Mouse (Mus musculus): ENCODE results near the gene Dennd4b. TPM values are rescaled to one million over a fixed set of nuclear protein-coding genes. Genes with fewer than 3 reads are reported as not detected.

The Dennd4b gene
- polyA plus RNA-seq, 1 experiment from 2014 or later, result 4.5 TPM

- Histone ChIP-seq H3K27ac (ENCODE audit: low read depth, low read length) (peak within 1 kb of the TSS; percentile 92), H3K9ac (ENCODE audit: low read depth, low read length) (peak within 1 kb of the TSS; percentile 86), H3K27me3 (ENCODE audit: control insufficient read depth, insufficient read depth, low read length) (no peaks in the 10 kb centered on the region), H3K4me3 (ENCODE audit: low read length) (peak within 1 kb of the TSS; percentile 69), H3K9me3 (ENCODE audit: control insufficient read depth, low read length) (no peaks in the 10 kb centered on the region), H3K4me1 (ENCODE audit: control insufficient read depth, insufficient read depth, low read length) (0 out of 2 replicates have a peak, but pooled peaks cover 3% of the 10 kb centered on the region), H3K4me2 (replicated peaks; ENCODE audit: low read depth, low read length) (peak within 1 kb of the TSS; percentile 53), H3K36me3 (ENCODE audit: control insufficient read depth, insufficient read depth, low read length) (peaks cover 28% of the 10 kb centered on the region)
- WGBS, result under 1% methylated on average over 61 of the region's 61 CpGs
- peak; percentile 96 for ATAC-seq (ENCODE audit: low FRiP score, low TSS enrichment)
These were observed 33.3 kb upstream of the Dennd4b start, which contains the start of gene Jtb for GRCm38 (mm10) chr3:90231507-90232333. Jtb (plus strand) TSS chr3:90231597.

- no peak overlapping the region for H3K4me3 ChIP-seq (ENCODE audit: low read length)
- 96% methylated on average over 2 of the region's 2 CpGs for WGBS
- no peak overlapping the region for H3K4me2 ChIP-seq (replicated peaks; ENCODE audit: low read depth, low read length)
- H3K9me3 ChIP-seq (ENCODE audit: control insufficient read depth, low read length), result no peaks in the 10 kb centered on the region
- H3K4me1 ChIP-seq (ENCODE audit: control insufficient read depth, insufficient read depth, low read length), result peaks cover 13% of the 10 kb centered on the region; the same call in 1 of the 2 replicates
- no peak overlapping the region for H3K27ac ChIP-seq (ENCODE audit: low read depth, low read length)
- H3K36me3 ChIP-seq (ENCODE audit: control insufficient read depth, insufficient read depth, low read length), result peaks cover 6% of the 10 kb centered on the region; the same call in 1 of the 2 replicates
- no peak overlapping the region for H3K9ac ChIP-seq (ENCODE audit: low read depth, low read length)
- ATAC-seq (ENCODE audit: low FRiP score, low TSS enrichment), result no peak
- no peaks in the 10 kb centered on the region for H3K27me3 ChIP-seq (ENCODE audit: control insufficient read depth, insufficient read depth, low read length)
These were observed 23.7 kb upstream of the Dennd4b start for GRCm38 (mm10) chr3:90241251-90241650.

- Histone ChIP-seq H3K36me3 (ENCODE audit: control insufficient read depth, insufficient read depth, low read length) (peaks cover 2% of the 10 kb centered on the region; the same call in 1 of the 2 replicates), H3K9me3 (ENCODE audit: control insufficient read depth, low read length) (no peaks in the 10 kb centered on the region), H3K4me3 (ENCODE audit: low read length) (no peak overlapping the region), H3K4me1 (ENCODE audit: control insufficient read depth, insufficient read depth, low read length) (peaks cover 13% of the 10 kb centered on the region; the same call in 1 of the 2 replicates), H3K4me2 (replicated peaks; ENCODE audit: low read depth, low read length) (no peak overlapping the region), H3K27ac (ENCODE audit: low read depth, low read length) (no peak overlapping the region), H3K27me3 (ENCODE audit: control insufficient read depth, insufficient read depth, low read length) (no peaks in the 10 kb centered on the region), H3K9ac (ENCODE audit: low read depth, low read length) (no peak overlapping the region)
- WGBS, result 86% methylated on average over 10 of the region's 10 CpGs
- ATAC-seq (ENCODE audit: low FRiP score, low TSS enrichment), result no peak
These were observed 23.2 kb upstream of the Dennd4b start for GRCm38 (mm10) chr3:90241669-90242358.

- Histone ChIP-seq H3K4me2 (replicated peaks; ENCODE audit: low read depth, low read length) (peak within 1 kb of the TSS; percentile 78), H3K27ac (ENCODE audit: low read depth, low read length) (peak within 1 kb of the TSS; percentile 61; the same call in 1 of the 2 replicates), H3K36me3 (ENCODE audit: control insufficient read depth, insufficient read depth, low read length) (no peaks in the 10 kb centered on the region), H3K4me3 (ENCODE audit: low read length) (peak within 1 kb of the TSS; percentile 40), H3K9ac (ENCODE audit: low read depth, low read length) (peak within 1 kb of the TSS; percentile 47), H3K4me1 (ENCODE audit: control insufficient read depth, insufficient read depth, low read length) (peaks cover 17% of the 10 kb centered on the region; the same call in 1 of the 2 replicates), H3K9me3 (ENCODE audit: control insufficient read depth, low read length) (no peaks in the 10 kb centered on the region), H3K27me3 (ENCODE audit: control insufficient read depth, insufficient read depth, low read length) (no peaks in the 10 kb centered on the region)
- 3% methylated on average over 19 of the region's 19 CpGs for WGBS
- ATAC-seq (ENCODE audit: low FRiP score, low TSS enrichment), result peak; percentile 66
These were observed 21.8 kb upstream of the Dennd4b start, which contains the start of gene Creb3l4 for GRCm38 (mm10) chr3:90242984-90243775. Creb3l4 (minus strand) TSS chr3:90243512.

- ATAC-seq (ENCODE audit: low FRiP score, low TSS enrichment), result no peak
- Histone ChIP-seq H3K27me3 (ENCODE audit: control insufficient read depth, insufficient read depth, low read length) (no peaks in the 10 kb centered on the region), H3K9me3 (ENCODE audit: control insufficient read depth, low read length) (no peaks in the 10 kb centered on the region), H3K4me1 (ENCODE audit: control insufficient read depth, insufficient read depth, low read length) (peaks cover 23% of the 10 kb centered on the region), H3K27ac (ENCODE audit: low read depth, low read length) (no peak overlapping the region), H3K36me3 (ENCODE audit: control insufficient read depth, insufficient read depth, low read length) (peaks cover 8% of the 10 kb centered on the region; the same call in 1 of the 2 replicates), H3K4me2 (replicated peaks; ENCODE audit: low read depth, low read length) (no peak overlapping the region), H3K4me3 (ENCODE audit: low read length) (no peak overlapping the region), H3K9ac (ENCODE audit: low read depth, low read length) (no peak overlapping the region)
- 69% methylated on average over 2 of the region's 2 CpGs for WGBS
These were observed 19.6 kb upstream of the Dennd4b start for GRCm38 (mm10) chr3:90245406-90245805.

- ATAC-seq (ENCODE audit: low FRiP score, low TSS enrichment), result no peak; the same call in 1 of the 2 replicates
- peak overlapping the region; percentile 68 for H3K9ac ChIP-seq (ENCODE audit: low read depth, low read length)
These were observed 17.4 kb upstream of the Dennd4b start for GRCm38 (mm10) chr3:90247630-90247959.

GRCm38 (mm10) chr3:90247960-90248745 lies 16.8 kb upstream of the Dennd4b start, which contains the start of gene Slc39a1:
Slc39a1 (plus strand) TSS chr3:90248172.
- ATAC-seq (ENCODE audit: low FRiP score, low TSS enrichment), result peak; percentile 96
- Histone ChIP-seq H3K4me2 (replicated peaks; ENCODE audit: low read depth, low read length) (peak within 1 kb of the TSS; percentile 77), H3K27ac (ENCODE audit: low read depth, low read length) (peak within 1 kb of the TSS; percentile 94), H3K9me3 (ENCODE audit: control insufficient read depth, low read length) (no peaks in the 10 kb centered on the region), H3K9ac (ENCODE audit: low read depth, low read length) (peak within 1 kb of the TSS; percentile 68), H3K4me1 (ENCODE audit: control insufficient read depth, insufficient read depth, low read length) (peaks cover 16% of the 10 kb centered on the region), H3K4me3 (ENCODE audit: low read length) (peak within 1 kb of the TSS; percentile 64), H3K36me3 (ENCODE audit: control insufficient read depth, insufficient read depth, low read length) (peaks cover 21% of the 10 kb centered on the region), H3K27me3 (ENCODE audit: control insufficient read depth, insufficient read depth, low read length) (no peaks in the 10 kb centered on the region)
- under 1% methylated on average over 40 of the region's 44 CpGs for WGBS

More at GRCm38 (mm10) chr3:90247630-90247959, 17.4 kb upstream of the Dennd4b start:
- Histone ChIP-seq H3K9me3 (ENCODE audit: control insufficient read depth, low read length) (no peaks in the 10 kb centered on the region), H3K36me3 (ENCODE audit: control insufficient read depth, insufficient read depth, low read length) (peaks cover 21% of the 10 kb centered on the region), H3K27ac (ENCODE audit: low read depth, low read length) (peak overlapping the region; percentile 94), H3K4me2 (replicated peaks; ENCODE audit: low read depth, low read length) (peak overlapping the region; percentile 77), H3K27me3 (ENCODE audit: control insufficient read depth, insufficient read depth, low read length) (no peaks in the 10 kb centered on the region), H3K4me3 (ENCODE audit: low read length) (peak overlapping the region; percentile 64), H3K4me1 (ENCODE audit: control insufficient read depth, insufficient read depth, low read length) (peaks cover 22% of the 10 kb centered on the region)
- WGBS, result 0% methylated on average over 3 of the region's 3 CpGs

- Histone ChIP-seq H3K4me2 (replicated peaks; ENCODE audit: low read depth, low read length) (peak overlapping the region; percentile 77), H3K4me3 (ENCODE audit: low read length) (peak overlapping the region; percentile 64), H3K27ac (ENCODE audit: low read depth, low read length) (peak overlapping the region; percentile 89), H3K4me1 (ENCODE audit: control insufficient read depth, insufficient read depth, low read length) (peaks cover 11% of the 10 kb centered on the region), H3K9me3 (ENCODE audit: control insufficient read depth, low read length) (no peaks in the 10 kb centered on the region), H3K36me3 (ENCODE audit: control insufficient read depth, insufficient read depth, low read length) (peaks cover 21% of the 10 kb centered on the region), H3K27me3 (ENCODE audit: control insufficient read depth, insufficient read depth, low read length) (no peaks in the 10 kb centered on the region), H3K9ac (ENCODE audit: low read depth, low read length) (peak overlapping the region; percentile 68)
- 0 out of 2 replicates have a peak, but pooled peaks have one; percentile 2 for ATAC-seq (ENCODE audit: low FRiP score, low TSS enrichment)
- 4% methylated on average over 10 of the region's 10 CpGs for WGBS
These were observed 16.3 kb upstream of the Dennd4b start for GRCm38 (mm10) chr3:90248746-90249100.
